Mouse (Mus musculus) spleen, postnatal 0 days (tissue): ENCODE results near the gene Ddn. TPM values are rescaled to one million over a fixed set of nuclear protein-coding genes. Genes with fewer than 3 reads are reported as not detected.

Experiments used
- polyA plus RNA-seq: library from polyadenylated mRNA; unstranded; fragments of >200 nt; fragmentation: Nextera tagmentation; extraction: Ambion mirVana; gene quantifications from 2 replicates; pipeline ENCODE4 v1.2.1, GENCODE M21; 2015

Ddn gene
- polyA plus RNA-seq = 0.02 TPM in 1 of 2 replicates, not detected in the other

GRCm38 (mm10) chr15:98809390-98809789 is at the start of gene Ddn:
TSS of gene Ddn (minus strand) at chr15:98809490.

DNA sequence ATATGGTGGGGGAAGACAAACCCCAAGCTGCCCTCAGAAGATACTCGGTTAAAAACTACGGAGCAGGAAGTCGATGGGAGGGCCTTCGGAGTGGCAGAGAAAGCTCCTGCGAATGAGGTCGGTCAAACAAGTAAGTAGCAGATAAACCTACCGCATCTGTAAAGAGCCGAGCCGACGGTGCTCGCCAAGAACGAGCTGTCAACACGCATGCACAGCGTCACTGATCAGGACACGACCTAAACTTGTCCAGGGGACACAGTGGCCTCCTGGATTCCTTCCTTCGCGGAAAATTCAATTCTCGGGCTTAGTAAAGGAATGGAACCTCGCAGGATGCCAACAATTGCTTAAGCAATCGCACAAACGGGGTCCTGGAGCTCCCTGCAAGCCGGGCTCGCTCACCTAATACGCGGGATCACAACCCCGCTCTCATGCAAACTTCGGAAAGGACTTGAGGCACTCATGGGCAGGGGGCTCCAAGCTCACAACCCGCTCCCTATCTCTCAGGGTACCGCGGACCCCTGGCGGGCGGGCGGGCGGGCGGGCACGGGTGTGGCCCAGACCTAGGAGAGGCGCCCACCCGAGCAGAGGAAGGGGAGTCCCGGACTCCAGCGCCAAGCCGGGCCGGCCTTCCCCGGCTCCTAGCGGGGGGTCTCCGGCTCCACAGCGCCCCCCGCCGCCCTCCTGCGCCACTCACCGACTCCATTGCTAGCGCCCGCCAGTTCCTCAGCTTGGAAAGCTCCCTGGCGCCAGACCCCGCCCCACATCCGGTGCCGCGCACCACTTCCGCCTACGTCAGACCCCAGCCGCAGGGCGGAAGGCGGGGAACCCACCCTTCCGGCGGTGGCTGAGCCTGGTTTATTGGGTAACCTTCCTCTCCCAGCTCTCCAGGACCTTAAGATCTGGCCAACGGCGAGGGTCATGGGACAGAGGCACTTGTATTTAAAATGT is 21.7 kb upstream of the Ddn start, which contains the start of gene Prkag1:
Gene Prkag1, minus strand, starts transcription at position 786 of the 948 bp plus-strand sequence.

DNA sequence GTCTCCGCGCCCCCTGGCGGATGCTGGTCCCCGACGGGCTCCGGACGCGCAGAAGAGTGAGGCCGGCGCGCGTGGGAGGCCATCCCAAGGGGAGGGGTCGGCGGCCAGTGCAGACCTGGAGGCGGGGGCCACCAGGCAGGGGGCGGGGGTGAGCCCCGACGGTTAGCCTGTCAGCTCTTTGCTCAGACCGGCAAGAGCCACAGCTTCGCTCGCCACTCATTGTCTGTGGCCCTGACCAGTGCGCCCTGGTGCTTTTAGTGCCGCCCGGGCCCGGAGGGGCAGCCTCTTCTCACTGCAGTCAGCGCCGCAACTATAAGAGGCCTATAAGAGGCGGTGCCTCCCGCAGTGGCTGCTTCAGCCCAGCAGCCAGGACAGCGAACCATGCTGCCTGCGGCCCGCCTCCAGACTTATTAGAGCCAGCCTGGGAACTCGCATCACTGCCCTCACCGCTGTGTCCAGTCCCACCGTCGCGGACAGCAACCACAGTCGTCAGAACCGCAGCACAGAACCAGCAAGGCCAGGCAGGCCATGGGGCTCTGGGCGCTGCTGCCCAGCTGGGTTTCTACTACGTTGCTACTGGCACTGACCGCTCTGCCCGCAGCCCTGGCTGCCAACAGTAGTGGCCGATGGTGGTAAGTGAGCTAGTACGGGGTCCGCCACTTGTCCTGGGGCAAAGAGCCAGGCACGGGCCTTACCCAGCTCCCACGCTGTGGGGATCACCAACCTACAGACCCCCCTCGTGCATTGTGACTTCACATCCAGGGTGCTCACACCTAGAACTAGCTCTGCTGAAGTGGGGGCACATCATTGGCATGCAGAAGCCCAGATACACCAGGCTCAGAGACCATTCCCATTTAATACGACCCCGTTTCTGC is 19.4 kb downstream of the Ddn start, which contains the start of gene Wnt1:
Gene Wnt1, plus strand, starts transcription at position 197 of the 875 bp plus-strand sequence.

DNA sequence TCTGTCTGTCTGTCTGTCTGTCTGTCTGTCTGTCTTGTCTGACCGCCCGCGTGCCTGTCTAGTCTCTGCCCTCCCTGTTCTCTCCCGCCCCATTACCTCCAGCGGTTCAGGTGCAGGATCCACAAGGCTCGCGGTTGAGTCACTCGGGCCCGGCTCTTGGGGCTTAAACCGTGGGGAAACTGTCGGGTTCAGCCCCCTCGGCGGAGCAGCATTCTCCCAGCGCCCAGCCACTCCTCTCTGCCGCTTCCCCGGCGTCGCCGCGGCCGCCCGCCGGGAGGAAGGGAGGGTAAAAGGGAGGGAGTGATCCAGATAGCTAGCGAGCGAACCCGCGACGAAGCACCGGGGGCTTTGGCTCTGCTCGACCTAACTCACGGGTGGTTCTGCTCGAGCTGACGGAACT is 31.5 kb downstream of the Ddn start, which contains the start of gene Wnt10b:
Gene Wnt10b, minus strand, starts transcription at position 389 of the 400 bp plus-strand sequence.

DNA sequence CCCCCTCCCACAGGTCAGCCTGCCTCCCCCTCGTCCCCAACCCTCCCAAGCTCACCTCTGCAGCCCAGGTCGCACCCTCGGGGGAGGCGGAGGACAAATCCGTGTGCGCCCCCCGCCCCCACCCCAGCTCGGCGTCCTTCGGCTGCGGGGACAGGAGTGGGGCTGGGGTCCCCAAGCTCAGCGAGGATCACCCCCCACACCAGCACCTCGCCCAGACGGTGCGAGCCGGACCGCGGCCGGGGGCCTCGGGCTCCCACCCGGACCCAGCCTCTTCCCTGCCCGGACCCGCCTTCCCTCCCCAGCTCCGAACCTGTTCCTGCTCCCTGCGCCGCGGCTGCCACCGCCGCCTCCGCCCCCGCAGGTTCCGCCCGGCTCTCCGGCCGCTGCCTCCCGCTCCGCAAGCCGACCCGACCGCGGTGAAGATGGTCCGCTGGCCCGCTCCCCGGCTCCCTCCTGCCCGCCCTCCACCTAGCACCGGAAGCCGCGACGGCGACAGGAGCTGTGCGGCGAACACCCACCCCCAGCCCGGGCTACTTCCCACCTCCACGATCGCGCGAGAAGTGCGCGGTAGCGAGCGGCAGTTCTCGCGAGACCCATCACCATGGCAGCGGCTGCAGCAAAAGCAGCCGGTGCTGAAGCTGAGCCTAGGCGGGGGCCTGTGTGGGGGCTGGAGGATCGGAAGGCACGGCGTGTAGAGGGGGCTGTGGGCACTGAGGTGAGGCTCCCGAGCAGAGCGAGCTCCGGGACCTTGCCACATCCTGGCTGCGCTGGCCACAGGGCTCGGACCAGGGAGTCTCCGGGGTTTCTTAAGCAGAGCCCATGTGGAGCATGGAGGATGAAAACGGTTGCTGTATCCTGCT is 46.4 kb downstream of the Ddn start, which contains the start of gene Arf3:
Gene Arf3, minus strand, starts transcription at position 545 of the 860 bp plus-strand sequence.

Other genes with a start within 250 kb of the Ddn start
- gene Ccnt1, start 238.6 kb downstream of the Ddn start, polyA plus RNA-seq = 35.3 and 37.5 TPM in 2 replicates
- 0.25 TPM in 1 of 2 replicates, not detected in the other for gene 4930415O20Rik, start 238.5 kb downstream of the Ddn start, polyA plus RNA-seq
- 10.8 and 11.4 TPM in 2 replicates for gene Adcy6, start 199.4 kb downstream of the Ddn start, polyA plus RNA-seq
- gene Cacnb3, start 178.7 kb downstream of the Ddn start, polyA plus RNA-seq = 2.7 and 5.0 TPM in 2 replicates
- gene Ddx23, start 146.6 kb downstream of the Ddn start, polyA plus RNA-seq = 17.7 and 19.2 TPM in 2 replicates
- gene Rnd1, start 132.0 kb downstream of the Ddn start, polyA plus RNA-seq = 2.0 and 4.0 TPM in 2 replicates
- gene Ccdc65, start 101.3 kb downstream of the Ddn start, polyA plus RNA-seq = 0.18 TPM in 1 of 2 replicates, not detected in the other
- 15.8 and 16.0 TPM in 2 replicates for gene Fkbp11, start 81.3 kb downstream of the Ddn start, polyA plus RNA-seq
- gene Arf3, start 46.3 kb downstream of the Ddn start, polyA plus RNA-seq = 12.4 and 15.3 TPM in 2 replicates
- gene Wnt10b, start 31.3 kb downstream of the Ddn start, polyA plus RNA-seq = 0.05 and 0.08 TPM in 2 replicates
- gene Wnt1, start 19.6 kb downstream of the Ddn start, polyA plus RNA-seq = not detected in 2 replicates
- 98.2 and 100 TPM in 2 replicates for gene Prkag1, start 22.0 kb upstream of the Ddn start, polyA plus RNA-seq
- 8.7 and 9.7 TPM in 2 replicates for gene Kmt2d, start 61.7 kb upstream of the Ddn start, polyA plus RNA-seq
- 7.1 and 7.7 TPM in 2 replicates for gene Rhebl1, start 85.0 kb upstream of the Ddn start, polyA plus RNA-seq
- 0.46 and 0.58 TPM in 2 replicates for gene Dhh, start 89.0 kb upstream of the Ddn start, polyA plus RNA-seq
- 6.4 and 8.6 TPM in 2 replicates for gene Lmbr1l, start 108.7 kb upstream of the Ddn start, polyA plus RNA-seq
- gene Tuba1b, start 125.1 kb upstream of the Ddn start, polyA plus RNA-seq = 1,054 and 1,116 TPM in 2 replicates
- not detected in 2 replicates for gene Gm49450, start 144.1 kb upstream of the Ddn start, polyA plus RNA-seq
- gene Tuba1a, start 144.2 kb upstream of the Ddn start, polyA plus RNA-seq = 97.1 and 109 TPM in 2 replicates
- gene Tuba1c, start 220.4 kb upstream of the Ddn start, polyA plus RNA-seq = 222 and 241 TPM in 2 replicates
- gene Prph, start 245.7 kb upstream of the Ddn start, polyA plus RNA-seq = 1.5 and 1.8 TPM in 2 replicates